Mouse (Mus musculus): ENCODE measurements at regions not wholly inside any gene's neighbourhood (a gene's known extent, or its start where the extent isn't known, plus 50 kb on each side); places are given as distances from the start of the nearest gene placed in this dataset.

DNA sequence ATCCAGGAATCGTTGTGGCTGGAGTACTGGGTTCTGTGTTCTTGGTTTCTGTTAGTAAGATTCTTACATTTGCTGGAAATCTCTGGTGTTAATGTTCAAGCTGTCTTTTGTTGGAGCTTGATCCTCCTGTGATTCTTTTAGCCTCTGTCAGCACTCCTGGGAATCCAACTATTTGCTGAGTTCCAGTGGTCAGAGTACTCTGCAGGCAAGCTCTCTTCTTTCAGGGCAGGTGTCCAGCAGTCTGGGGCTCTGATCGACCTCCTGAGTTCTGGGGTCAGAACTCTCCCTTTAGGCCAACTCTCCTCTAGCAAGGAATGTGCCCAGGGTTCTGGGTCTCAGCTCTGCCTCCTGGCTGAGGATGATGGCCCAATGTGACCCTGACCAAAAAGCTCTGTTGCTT is 1857.2 kb upstream of the Pcdh17 start:
- DNase-seq (ENCODE audit: low read depth, low spot score) = no peak

DNA sequence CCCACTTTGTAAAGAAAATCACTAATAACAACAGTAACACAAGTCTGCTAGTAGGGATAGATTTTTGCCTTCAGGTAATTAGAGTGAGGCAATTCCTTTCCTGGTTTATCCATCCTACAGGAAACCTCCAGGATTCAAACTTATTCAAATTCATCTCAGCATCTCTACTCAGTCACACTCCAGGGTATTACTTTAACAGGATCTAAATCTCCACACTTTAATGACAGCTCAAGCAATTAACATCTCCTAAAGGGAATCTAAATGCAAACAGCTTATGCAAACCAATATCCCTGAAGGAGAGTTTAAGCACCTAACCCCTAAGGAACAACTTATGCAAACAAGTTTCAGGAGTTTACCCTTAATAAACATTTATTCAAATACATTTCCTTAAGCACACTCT is 1835.7 kb upstream of the Pcdh17 start:
- DNase-seq (ENCODE audit: low read depth, low spot score) = no peak

DNA sequence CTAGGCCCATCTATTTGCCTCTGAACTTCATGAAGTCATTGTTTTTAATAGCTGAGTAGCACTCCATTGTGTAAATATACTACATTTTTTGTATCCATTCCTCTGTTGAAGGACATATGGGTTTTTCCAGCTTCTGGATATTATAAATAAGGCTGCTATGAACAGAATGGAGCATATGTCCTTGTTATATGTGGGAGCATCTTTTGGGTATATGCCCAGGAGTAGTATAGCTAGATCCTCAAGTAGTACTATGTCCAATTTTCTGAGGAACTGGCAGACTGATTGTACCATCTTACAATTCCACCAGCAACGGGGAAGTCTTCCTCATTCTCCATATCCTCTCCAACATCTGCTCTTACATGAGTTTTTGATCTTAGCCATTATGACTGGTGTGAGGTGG is 1832.6 kb upstream of the Pcdh17 start:
- peak; percentile 38 for DNase-seq (ENCODE audit: low read depth, low spot score)

All from telencephalon, adult 2 months (tissue).